Mouse (Mus musculus) frontal cortex, postnatal 14 days (tissue): ENCODE measurements around the gene Blvra.
A peak's percentile ranks its signal among the peaks of the same experiment; 100 is the strongest.

Experiments used
- DNase-seq, 2 experiments: peaks; one replicate each; pipeline ENCODE4 v3.0.0; 2022; ENCODE audit warnings: low spot score in 2 of 2

The Blvra gene

GRCm38 (mm10) chr2:127136979-127137378 lies 66.5 kb downstream of the Blvra start:
- DNase-seq = no peak

- no peak for DNase-seq
These were observed 67.5 kb downstream of the Blvra start for GRCm38 (mm10) chr2:127137838-127138420.

GRCm38 (mm10) chr2:127138449-127138848 lies 68.0 kb downstream of the Blvra start:
- no peak for DNase-seq

GRCm38 (mm10) chr2:127139094-127139493 lies 68.6 kb downstream of the Blvra start:
- DNase-seq = no peak

GRCm38 (mm10) chr2:127139605-127140004 lies 69.1 kb downstream of the Blvra start:
- no peak for DNase-seq

GRCm38 (mm10) chr2:127140011-127140410 lies 69.5 kb downstream of the Blvra start:
- DNase-seq = no peak

- DNase-seq = no peak
These were observed 71.6 kb downstream of the Blvra start for GRCm38 (mm10) chr2:127142031-127142430.

GRCm38 (mm10) chr2:127142577-127143157 lies 72.2 kb downstream of the Blvra start:
- no peak for DNase-seq

- peak in 1 of 2 experiments; percentile 33 for DNase-seq
These were observed 72.9 kb downstream of the Blvra start, which contains the start of gene Itpripl1 for GRCm38 (mm10) chr2:127143158-127144063. TSS of gene Itpripl1 (minus strand) at chr2:127143442.

- no peak for DNase-seq
These were observed 75.2 kb downstream of the Blvra start for GRCm38 (mm10) chr2:127145699-127146098.
